ENCODE assay signal across 23 mouse cellular contexts in the genomic region with DNA sequence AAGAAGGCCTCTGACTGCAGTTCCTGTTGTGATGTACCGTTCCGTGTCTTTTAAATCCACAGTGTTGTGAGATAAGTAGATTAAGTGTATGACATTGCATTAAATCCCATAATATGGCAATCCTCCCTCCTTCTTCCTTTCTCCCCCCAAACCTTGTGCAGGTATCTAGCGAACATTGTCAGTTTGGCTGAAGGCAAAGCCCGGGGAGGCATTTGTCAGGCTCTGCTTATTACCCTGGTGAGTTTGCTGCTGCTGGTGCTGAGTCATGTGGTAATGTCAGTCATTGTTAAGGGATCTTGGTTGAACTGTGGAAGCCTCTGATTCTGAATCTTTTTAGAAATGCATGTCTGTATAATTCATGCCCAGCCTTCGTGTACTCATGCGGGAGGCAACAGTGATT.
DNase-seq lines count a peak whose midpoint lies in the region; ATAC-seq and TF ChIP-seq lines count a peak whose summit lies in the region.
"Had no signal": no experiment of that assay in that cellular context is flagged by ENCODE, and none has a peak within 500 bp of the region (broad histone marks: within the 10 kb centered on the region; RNA-seq: fewer than 3 reads in every experiment).

No protein-coding gene starts in this region.

- ATAC-seq in limb, embryonic 12.5 days (ENCODE audit: insufficient number of reproducible peaks, insufficient read depth, low FRiP score, low TSS enrichment, low read depth): no peak
- ATAC-seq: forebrain, postnatal 0 days; hindbrain, postnatal 0 days; intestine, embryonic 16.5 days; midbrain, embryonic 16.5 days had no signal

- H3K4me1 ChIP-seq in kidney, adult 2 months (ENCODE audit: control insufficient read depth, insufficient read depth, low read length): peaks cover 22% of the 10 kb centered on the region
- H3K4me1 ChIP-seq in limb, embryonic 12.5 days (replicated peaks): peaks cover 23% of the 10 kb centered on the region
- peaks cover 12% of the 10 kb centered on the region; the same call in 1 of the 2 replicates for H3K4me1 ChIP-seq in limb, embryonic 10.5 days
- H3K4me1 ChIP-seq: neural tube, embryonic 13.5 days had no signal

- WGBS in kidney, adult 2 months: 59% methylated on average over 6 of the region's 6 CpGs
- WGBS in limb, embryonic 12.5 days: 78% methylated on average over 6 of the region's 6 CpGs
- whole genome bisulfite sequencing in limb, embryonic 10.5 days: 91% methylated on average over 6 of the region's 6 CpGs

- no peaks in the 10 kb centered on the region for H3K9me3 ChIP-seq in limb, embryonic 12.5 days
- H3K9me3 ChIP-seq in limb, embryonic 10.5 days (replicated peaks): no peaks in the 10 kb centered on the region
- H3K9me3 ChIP-seq: liver, embryonic 15.5 days; lung, embryonic 15.5 days; neural tube, embryonic 13.5 days had no signal

- no peaks in the 10 kb centered on the region for H3K36me3 ChIP-seq in kidney, adult 2 months (ENCODE audit: control insufficient read depth, insufficient read depth, low read length)
- H3K36me3 ChIP-seq in limb, embryonic 12.5 days: no peaks in the 10 kb centered on the region
- H3K36me3 ChIP-seq in limb, embryonic 10.5 days: no peaks in the 10 kb centered on the region
- H3K36me3 ChIP-seq: liver, embryonic 15.5 days; lung, embryonic 15.5 days; neural tube, embryonic 13.5 days had no signal

- no peak for TF ChIP-seq CTCF in kidney, adult 2 months (conservative IDR thresholded peaks at IDR 0.05; ENCODE audit: insufficient read depth, insufficient read length, low read depth, low read length)

- no peak overlapping the region for H3K4me3 ChIP-seq in kidney, adult 2 months (ENCODE audit: insufficient read depth, low read depth, low read length)
- H3K4me3 ChIP-seq in limb, embryonic 12.5 days (replicated peaks): no peak overlapping the region
- H3K4me3 ChIP-seq in limb, embryonic 10.5 days: no peak overlapping the region
- H3K4me3 ChIP-seq: liver, embryonic 15.5 days; lung, embryonic 15.5 days; myocyte; neural tube, embryonic 13.5 days had no signal

- no peak overlapping the region for H3K4me2 ChIP-seq in limb, embryonic 12.5 days
- H3K4me2 ChIP-seq: heart, embryonic 11.5 days; liver, embryonic 15.5 days; lung, embryonic 15.5 days; neural tube, embryonic 13.5 days had no signal

- no peak for TF ChIP-seq POLR2A in kidney, adult 2 months (IDR thresholded peaks at IDR 0.05; ENCODE audit: low read depth, low read length)

- peak overlapping the region; percentile 91 for H3K27ac ChIP-seq in kidney, adult 2 months (ENCODE audit: insufficient read depth, low read depth, low read length)
- H3K27ac ChIP-seq in limb, embryonic 12.5 days: peak overlapping the region; percentile 9; the same call in 1 of the 2 replicates
- no peak overlapping the region for H3K27ac ChIP-seq in limb, embryonic 10.5 days
- H3K27ac ChIP-seq: hindbrain, postnatal 0 days; liver, embryonic 15.5 days; lung, embryonic 15.5 days; neural tube, embryonic 13.5 days had no signal

- H3K27me3 ChIP-seq in kidney, adult 2 months (replicated peaks; ENCODE audit: control insufficient read depth, insufficient read depth, low read length): no peaks in the 10 kb centered on the region
- H3K27me3 ChIP-seq in limb, embryonic 12.5 days: no peaks in the 10 kb centered on the region
- H3K27me3 ChIP-seq in limb, embryonic 10.5 days (ENCODE audit: low read depth, poor library complexity, severe bottlenecking): no peaks in the 10 kb centered on the region
- H3K27me3 ChIP-seq: liver, embryonic 15.5 days; lung, embryonic 15.5 days; neural tube, embryonic 13.5 days had no signal

- peak; percentile 47 for DNase-seq in kidney, adult 2 months
- DNase-seq in kidney, adult 18-20 months: no peak
- no peak for DNase-seq in limb, embryonic 10.5 days (ENCODE audit: low spot score)
- peak; percentile 8 for DNase-seq in R1 (ENCODE audit: low read depth, low spot score)
- DNase-seq in yolk sac, embryonic 10.5 days (ENCODE audit: low spot score): peak; percentile 25
- DNase-seq in frontal cortex, adult 2 months (ENCODE audit: extremely low spot score in 1 of 2, low spot score in 1 of 2): no peak
- DNase-seq: adrenal gland, postnatal 36 days; cerebellum, adult 11 months; forebrain, postnatal 0 days; heart, postnatal 10 days; lung, postnatal 36 days; retina, postnatal 1 day; right cerebral cortex, postnatal 25 days; spleen, adult 18-20 months had no signal

- H3K9ac ChIP-seq in limb, embryonic 12.5 days (replicated peaks): no peak overlapping the region
- H3K9ac ChIP-seq: forebrain, postnatal 0 days; liver, embryonic 15.5 days; lung, embryonic 15.5 days; neural tube, embryonic 13.5 days had no signal

Comparison
In these comparisons a context has a peak if more than half of its experiments do, and no peak if none do; other contexts are left out.
1. DNase-seq: peak in kidney, adult 2 months (single experiment), R1 (single experiment) and yolk sac, embryonic 10.5 days (single experiment); none in kidney, adult 18-20 months (single experiment), limb, embryonic 10.5 days (single experiment) and frontal cortex, adult 2 months (0 of 2).